Comparison of ENCODE assay signal across 8 mouse cellular contexts in genomic region chr12:69373850-69374766, GRCm38 (mm10). TPM values are rescaled to one million over a fixed set of nuclear protein-coding genes. Genes with fewer than 3 reads are reported as not detected.
DNase-seq lines count a peak whose midpoint lies in the region; ATAC-seq and TF ChIP-seq lines count a peak whose summit lies in the region.

No protein-coding gene starts in this region.

- H3K27ac ChIP-seq in thymus, adult 2 months (ENCODE audit: control insufficient read depth, insufficient read depth, low read length) = no peak overlapping the region
- no peak overlapping the region for H3K27ac ChIP-seq in forebrain, embryonic 12.5 days
- no peak overlapping the region for H3K27ac ChIP-seq in limb, embryonic 11.5 days (replicated peaks; ENCODE audit: low read depth, low read length)
- H3K27ac ChIP-seq in neural tube, embryonic 12.5 days = no peak overlapping the region

- ATAC-seq in forebrain, embryonic 12.5 days (ENCODE audit: low FRiP score) = no peak
- no peak for ATAC-seq in limb, embryonic 11.5 days (ENCODE audit: insufficient number of reproducible peaks, low FRiP score, low TSS enrichment, low read depth)
- no peak for ATAC-seq in neural tube, embryonic 12.5 days (ENCODE audit: low FRiP score, low read depth)
- ATAC-seq in megakaryocyte-erythroid progenitor cell, adult 5-6 weeks (replicated peaks; ENCODE audit: low FRiP score, low TSS enrichment, poor library complexity, severe bottlenecking) = no peak
- no peak for ATAC-seq in activated CD4-positive, CD25-positive, alpha-beta regulatory T cell, adult 4 months

- H3K27me3 ChIP-seq in thymus, adult 2 months (ENCODE audit: control insufficient read depth, insufficient read depth, low read length) = no peaks in the 10 kb centered on the region
- H3K27me3 ChIP-seq in forebrain, embryonic 12.5 days = no peaks in the 10 kb centered on the region
- H3K27me3 ChIP-seq in limb, embryonic 11.5 days (ENCODE audit: control insufficient read depth, insufficient read depth, low read length) = no peaks in the 10 kb centered on the region
- no peaks in the 10 kb centered on the region for H3K27me3 ChIP-seq in neural tube, embryonic 12.5 days (replicated peaks)

- TF ChIP-seq POLR2A in thymus, adult 2 months (IDR thresholded peaks at IDR 0.05; ENCODE audit: control insufficient read depth, extremely low read depth, insufficient read depth, low read length, poor library complexity) = no peak

- peaks cover 8% of the 10 kb centered on the region for H3K36me3 ChIP-seq in thymus, adult 2 months (ENCODE audit: control insufficient read depth, insufficient read depth, low read length)
- peaks cover 6% of the 10 kb centered on the region for H3K36me3 ChIP-seq in forebrain, embryonic 12.5 days (replicated peaks)
- H3K36me3 ChIP-seq in limb, embryonic 11.5 days (ENCODE audit: control insufficient read depth, insufficient read depth, low read length) = 0 out of 2 replicates have a peak, but pooled peaks cover 4% of the 10 kb centered on the region
- no peaks in the 10 kb centered on the region for H3K36me3 ChIP-seq in neural tube, embryonic 12.5 days

- peak overlapping the region; percentile 93 for H3K4me2 ChIP-seq in forebrain, embryonic 12.5 days
- H3K4me2 ChIP-seq in limb, embryonic 11.5 days (ENCODE audit: low read depth, severe bottlenecking) = peak overlapping the region; percentile 77
- peak overlapping the region; percentile 95 for H3K4me2 ChIP-seq in neural tube, embryonic 12.5 days (replicated peaks)

- H3K4me1 ChIP-seq in thymus, adult 2 months (replicated peaks; ENCODE audit: control insufficient read depth, insufficient read depth, low read length) = 0 out of 2 replicates have a peak, but pooled peaks cover 2% of the 10 kb centered on the region
- peaks cover 22% of the 10 kb centered on the region for H3K4me1 ChIP-seq in forebrain, embryonic 12.5 days
- peaks cover 6% of the 10 kb centered on the region for H3K4me1 ChIP-seq in limb, embryonic 11.5 days (ENCODE audit: control insufficient read depth, insufficient read depth, low read length)
- peaks cover 17% of the 10 kb centered on the region for H3K4me1 ChIP-seq in neural tube, embryonic 12.5 days

- 6% methylated on average over 11 of the region's 11 CpGs for WGBS in thymus, adult 2 months
- WGBS in forebrain, embryonic 12.5 days = 49% methylated on average over 11 of the region's 11 CpGs
- 59% methylated on average over 11 of the region's 11 CpGs for WGBS in limb, embryonic 11.5 days
- 51% methylated on average over 11 of the region's 11 CpGs for WGBS in neural tube, embryonic 12.5 days

- H3K4me3 ChIP-seq in thymus, adult 2 months (ENCODE audit: control insufficient read depth, insufficient read depth, low read length) = peak overlapping the region; percentile 26
- peak overlapping the region; percentile 84 for H3K4me3 ChIP-seq in forebrain, embryonic 12.5 days (replicated peaks)
- peak overlapping the region; percentile 84 for H3K4me3 ChIP-seq in limb, embryonic 11.5 days (ENCODE audit: low read depth, low read length)
- peak overlapping the region; percentile 99 for H3K4me3 ChIP-seq in neural tube, embryonic 12.5 days

- DNase-seq in thymus, adult 2 months = peak; percentile 28
- DNase-seq in thymus, adult 18-20 months = no peak
- no peak for DNase-seq in limb, embryonic 11.5 days (ENCODE audit: low spot score)
- no peak for DNase-seq in urinary bladder, adult 18-20 months (ENCODE audit: low spot score in 2 of 2)

- no peaks in the 10 kb centered on the region for H3K9me3 ChIP-seq in forebrain, embryonic 12.5 days
- H3K9me3 ChIP-seq in limb, embryonic 11.5 days (ENCODE audit: control insufficient read depth, low read length) = no peaks in the 10 kb centered on the region
- no peaks in the 10 kb centered on the region for H3K9me3 ChIP-seq in neural tube, embryonic 12.5 days

- H3K9ac ChIP-seq in forebrain, embryonic 12.5 days = peak overlapping the region; percentile 97
- H3K9ac ChIP-seq in limb, embryonic 11.5 days (ENCODE audit: low read length) = no peak overlapping the region
- peak overlapping the region; percentile 99 for H3K9ac ChIP-seq in neural tube, embryonic 12.5 days

- TF ChIP-seq CTCF in thymus, adult 2 months (IDR thresholded peaks at IDR 0.05; ENCODE audit: borderline replicate concordance, control insufficient read depth, extremely low read depth, insufficient read depth, low read length, poor library complexity) = no peak

RNA-seq across cellular contexts. Expression of gene Gm9887, which starts 1.9 kb away (rescaled TPM):
- 1.1 and 2.8 TPM in 2 replicates for polyA plus RNA-seq in thymus, adult 2 months (2012; rRNA removed)
- polyA plus RNA-seq in forebrain, embryonic 12.5 days (2016; fragmentation: Nextera tagmentation; extraction: Ambion mirVana) = 2.1 and 2.3 TPM in 2 replicates
- polyA plus RNA-seq in limb, embryonic 11.5 days (2014; fragmentation: Nextera tagmentation; extraction: Ambion mirVana) = 1.0 and 1.4 TPM in 2 replicates
- 2.0 and 2.4 TPM in 2 replicates for polyA plus RNA-seq in neural tube, embryonic 12.5 days (2016; fragmentation: Nextera tagmentation; extraction: Ambion mirVana)
- not detected in 2 replicates for total RNA-seq in megakaryocyte-erythroid progenitor cell, adult 5-6 weeks (2014; fragmentation: Nextera tagmentation)
- total RNA-seq in megakaryocyte-erythroid progenitor cell, adult 5-6 weeks (2017) = not detected in 2 replicates
- not detected for polyA plus RNA-seq in activated CD4-positive, CD25-positive, alpha-beta regulatory T cell, adult 4 months (2017; shearing (Covaris generic))

RNA-seq across cellular contexts. Expression of gene Arf6, which starts 2.2 kb away (rescaled TPM):
- 226 and 341 TPM in 2 replicates for polyA plus RNA-seq in thymus, adult 2 months (2012; rRNA removed)
- polyA plus RNA-seq in forebrain, embryonic 12.5 days (2016; fragmentation: Nextera tagmentation; extraction: Ambion mirVana) = 46.8 and 54.6 TPM in 2 replicates
- 51.6 and 54.5 TPM in 2 replicates for polyA plus RNA-seq in limb, embryonic 11.5 days (2014; fragmentation: Nextera tagmentation; extraction: Ambion mirVana)
- 57.6 and 60.3 TPM in 2 replicates for polyA plus RNA-seq in neural tube, embryonic 12.5 days (2016; fragmentation: Nextera tagmentation; extraction: Ambion mirVana)
- 76.7 and 105 TPM in 2 replicates for total RNA-seq in megakaryocyte-erythroid progenitor cell, adult 5-6 weeks (2014; fragmentation: Nextera tagmentation)
- 98.8 and 150 TPM in 2 replicates for total RNA-seq in megakaryocyte-erythroid progenitor cell, adult 5-6 weeks (2017)
- polyA plus RNA-seq in activated CD4-positive, CD25-positive, alpha-beta regulatory T cell, adult 4 months (2017; shearing (Covaris generic)) = 10 to 100 TPM; 35.2 to 74.5 TPM

RNA-seq across cellular contexts. Expression of gene Nemf, which starts 17.1 kb away (rescaled TPM):
- polyA plus RNA-seq in thymus, adult 2 months (2012; rRNA removed) = 7.3 and 8.5 TPM in 2 replicates
- polyA plus RNA-seq in forebrain, embryonic 12.5 days (2016; fragmentation: Nextera tagmentation; extraction: Ambion mirVana) = 93.3 and 98.4 TPM in 2 replicates
- polyA plus RNA-seq in limb, embryonic 11.5 days (2014; fragmentation: Nextera tagmentation; extraction: Ambion mirVana) = 87.8 and 91.8 TPM in 2 replicates
- polyA plus RNA-seq in neural tube, embryonic 12.5 days (2016; fragmentation: Nextera tagmentation; extraction: Ambion mirVana) = 89.2 and 96.3 TPM in 2 replicates
- 70.0 and 101 TPM in 2 replicates for total RNA-seq in megakaryocyte-erythroid progenitor cell, adult 5-6 weeks (2014; fragmentation: Nextera tagmentation)
- 168 and 179 TPM in 2 replicates for total RNA-seq in megakaryocyte-erythroid progenitor cell, adult 5-6 weeks (2017)
- 100 to 1,000 TPM; 138 to 148 TPM for polyA plus RNA-seq in activated CD4-positive, CD25-positive, alpha-beta regulatory T cell, adult 4 months (2017; shearing (Covaris generic))

Comparison
In these comparisons a context has a peak if more than half of its experiments do, and no peak if none do; other contexts are left out.
1. H3K4me3 ChIP-seq: peak in every context shown above with its lines; median percentile 99 in neural tube, embryonic 12.5 days; 84 in forebrain, embryonic 12.5 days; 84 in limb, embryonic 11.5 days; 26 in thymus, adult 2 months.